12 mouse cellular contexts compared by ENCODE assay signal in the genomic region with DNA sequence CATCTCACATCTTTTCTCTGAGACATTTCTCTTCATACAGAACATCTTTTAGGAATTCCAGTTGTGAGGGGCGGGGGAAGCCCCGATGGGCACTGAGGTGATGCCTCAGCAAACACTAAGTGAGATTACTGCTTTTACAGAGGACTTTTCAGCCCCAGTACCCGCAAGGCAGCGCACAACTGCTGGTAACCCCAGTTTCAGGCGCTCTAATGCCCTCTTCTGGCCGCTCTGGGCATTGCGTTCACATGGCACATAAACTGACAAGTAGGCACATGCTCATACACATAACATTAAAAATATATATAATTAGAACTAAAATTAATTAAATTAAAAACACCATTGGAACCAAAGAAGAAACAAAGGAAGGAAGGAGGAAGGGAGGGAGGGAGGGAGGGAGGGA. TPM values are rescaled to one million over a fixed set of nuclear protein-coding genes. Genes with fewer than 3 reads are reported as not detected.
A peak's percentile ranks its signal among the peaks of the same experiment; 100 is the strongest.
DNase-seq lines count a peak whose midpoint lies in the region; ATAC-seq and TF ChIP-seq lines count a peak whose summit lies in the region.
"Had no signal": no experiment of that assay in that cellular context is flagged by ENCODE, and none has a peak within 500 bp of the region (broad histone marks: within the 10 kb centered on the region; RNA-seq: fewer than 3 reads in every experiment).

No protein-coding gene starts in this region.

- TF ChIP-seq EP300 in stomach, postnatal 0 days (optimal IDR thresholded peaks at IDR 0.05) = no peak

- H3K4me1 ChIP-seq in forebrain, embryonic 10.5 days = no peaks in the 10 kb centered on the region
- no peaks in the 10 kb centered on the region for H3K4me1 ChIP-seq in forebrain, embryonic 13.5 days
- H3K4me1 ChIP-seq in liver, adult 2 months (ENCODE audit: control insufficient read depth, insufficient read depth, low read length) = no peaks in the 10 kb centered on the region
- H3K4me1 ChIP-seq in liver, embryonic 11.5 days (replicated peaks; ENCODE audit: control insufficient read depth, insufficient read depth, low read length) = no peaks in the 10 kb centered on the region
- no peaks in the 10 kb centered on the region for H3K4me1 ChIP-seq in bone marrow, adult 2 months (ENCODE audit: control insufficient read depth, insufficient read depth, low read length)
- H3K4me1 ChIP-seq in stomach, postnatal 0 days (replicated peaks; ENCODE audit: control insufficient read depth, insufficient read depth) = no peaks in the 10 kb centered on the region
- H3K4me1 ChIP-seq: limb, embryonic 12.5 days; neural tube, embryonic 12.5 days had no signal

- H3K27ac ChIP-seq in forebrain, embryonic 10.5 days = no peak overlapping the region
- no peak overlapping the region for H3K27ac ChIP-seq in forebrain, embryonic 13.5 days
- H3K27ac ChIP-seq in liver, adult 2 months (replicated peaks; ENCODE audit: insufficient read depth, low read depth, low read length) = no peak overlapping the region
- no peak overlapping the region for H3K27ac ChIP-seq in liver, embryonic 11.5 days (ENCODE audit: low read depth, low read length)
- H3K27ac ChIP-seq in bone marrow, adult 2 months (ENCODE audit: control insufficient read depth, insufficient read depth, low read depth, low read length, poor library complexity) = no peak overlapping the region
- no peak overlapping the region for H3K27ac ChIP-seq in stomach, postnatal 0 days (replicated peaks)
- H3K27ac ChIP-seq: limb, embryonic 12.5 days; neural tube, embryonic 12.5 days had no signal

- DNase-seq in forebrain, embryonic 10.5 days (ENCODE audit: extremely low spot score, low spot score) = peak; percentile 39
- no peak for DNase-seq in liver, adult 2 months (ENCODE audit: extremely low read depth, low read depth, low spot score)
- DNase-seq in liver, embryonic 11.5 days (ENCODE audit: low spot score) = no peak
- peak; percentile 38 for DNase-seq in stomach, postnatal 0 days (ENCODE audit: low spot score)
- no peak for DNase-seq in cerebellum, adult 18-20 months
- no peak for DNase-seq in heart, postnatal 36 days

- H3K4me3 ChIP-seq in forebrain, embryonic 10.5 days = no peak overlapping the region
- H3K4me3 ChIP-seq in forebrain, embryonic 13.5 days = no peak overlapping the region
- H3K4me3 ChIP-seq in liver, adult 2 months (ENCODE audit: insufficient read depth, low read depth, low read length) = no peak overlapping the region
- H3K4me3 ChIP-seq in liver, embryonic 11.5 days (ENCODE audit: low read depth, low read length) = no peak overlapping the region
- H3K4me3 ChIP-seq in bone marrow, adult 2 months (replicated peaks; ENCODE audit: control insufficient read depth, low read depth, low read length) = no peak overlapping the region
- no peak overlapping the region for H3K4me3 ChIP-seq in stomach, postnatal 0 days (ENCODE audit: low read depth, low read length)
- H3K4me3 ChIP-seq: limb, embryonic 12.5 days; neural tube, embryonic 12.5 days had no signal

- TF ChIP-seq POLR2A in liver, adult 2 months (IDR thresholded peaks at IDR 0.05; ENCODE audit: extremely low read depth, insufficient read depth, low read length) = no peak
- TF ChIP-seq POLR2A in bone marrow, adult 2 months (IDR thresholded peaks at IDR 0.05; ENCODE audit: borderline replicate concordance, control insufficient read depth, low read depth, low read length) = no peak

- no peak overlapping the region for H3K9ac ChIP-seq in forebrain, embryonic 13.5 days
- no peak overlapping the region for H3K9ac ChIP-seq in liver, adult 2 months (ENCODE audit: low read depth, low read length)
- no peak overlapping the region for H3K9ac ChIP-seq in liver, embryonic 11.5 days (ENCODE audit: low read depth, low read length)
- H3K9ac ChIP-seq in stomach, postnatal 0 days (ENCODE audit: low read length) = no peak overlapping the region
- H3K9ac ChIP-seq: limb, embryonic 12.5 days; neural tube, embryonic 12.5 days had no signal

- intact Hi-C loops in heart, postnatal 36 days (cut with DNase I) = no loop called here

- H3K79me2 ChIP-seq in liver, adult 2 months (ENCODE audit: control insufficient read depth, insufficient read depth, low read length) = no peaks in the 10 kb centered on the region

- 54% methylated on average over 7 of the region's 7 CpGs for WGBS in forebrain, embryonic 10.5 days
- WGBS in forebrain, embryonic 13.5 days = 60% methylated on average over 7 of the region's 7 CpGs
- 61% methylated on average over 7 of the region's 7 CpGs for WGBS in liver, adult 2 months
- 52% methylated on average over 7 of the region's 7 CpGs for WGBS in liver, embryonic 11.5 days
- WGBS in bone marrow, adult 2 months = 68% methylated on average over 7 of the region's 7 CpGs
- WGBS in stomach, postnatal 0 days = 63% methylated on average over 7 of the region's 7 CpGs

- ATAC-seq in forebrain, embryonic 13.5 days = no peak
- ATAC-seq in liver, embryonic 11.5 days (replicated peaks; ENCODE audit: low FRiP score) = no peak
- ATAC-seq in stomach, postnatal 0 days (ENCODE audit: low FRiP score, low TSS enrichment) = no peak

- TF ChIP-seq CTCF in liver, adult 2 months (IDR thresholded peaks at IDR 0.05; ENCODE audit: low read depth, low read length) = peak; percentile 51
- peak; percentile 54 for TF ChIP-seq CTCF in bone marrow, adult 2 months (IDR thresholded peaks at IDR 0.05; ENCODE audit: control insufficient read depth, insufficient read depth, low read length)
- TF ChIP-seq CTCF in stomach, postnatal 0 days (IDR thresholded peaks at IDR 0.05; ENCODE audit: low read depth) = peak; percentile 60

- no peak overlapping the region for H3K4me2 ChIP-seq in forebrain, embryonic 13.5 days
- H3K4me2 ChIP-seq in liver, embryonic 11.5 days = no peak overlapping the region
- H3K4me2 ChIP-seq in stomach, postnatal 0 days (replicated peaks; ENCODE audit: low read depth) = no peak overlapping the region
- H3K4me2 ChIP-seq: limb, embryonic 12.5 days; neural tube, embryonic 12.5 days had no signal

- H3K9me3 ChIP-seq in forebrain, embryonic 10.5 days = 0 out of 2 replicates have a peak, but pooled peaks cover 2% of the 10 kb centered on the region
- H3K9me3 ChIP-seq in forebrain, embryonic 13.5 days (replicated peaks) = no peaks in the 10 kb centered on the region
- H3K9me3 ChIP-seq in liver, embryonic 11.5 days (ENCODE audit: control insufficient read depth, low read length) = no peaks in the 10 kb centered on the region
- H3K9me3 ChIP-seq in stomach, postnatal 0 days (ENCODE audit: control insufficient read depth, low read length) = no peaks in the 10 kb centered on the region
- H3K9me3 ChIP-seq: neural tube, embryonic 12.5 days had no signal

- no peaks in the 10 kb centered on the region for H3K36me3 ChIP-seq in forebrain, embryonic 10.5 days (replicated peaks)
- H3K36me3 ChIP-seq in forebrain, embryonic 13.5 days (ENCODE audit: poor library complexity, severe bottlenecking) = no peaks in the 10 kb centered on the region
- H3K36me3 ChIP-seq in liver, adult 2 months (ENCODE audit: control insufficient read depth, insufficient read depth, low read length) = no peaks in the 10 kb centered on the region
- no peaks in the 10 kb centered on the region for H3K36me3 ChIP-seq in liver, embryonic 11.5 days (ENCODE audit: control insufficient read depth, insufficient read depth, low read length)
- no peaks in the 10 kb centered on the region for H3K36me3 ChIP-seq in stomach, postnatal 0 days (ENCODE audit: control insufficient read depth, insufficient read depth, low read length)
- H3K36me3 ChIP-seq: limb, embryonic 12.5 days; neural tube, embryonic 12.5 days had no signal

- H3K27me3 ChIP-seq in forebrain, embryonic 10.5 days (ENCODE audit: poor library complexity, severe bottlenecking) = 0 out of 2 replicates have a peak, but pooled peaks cover 4% of the 10 kb centered on the region
- peaks cover 35% of the 10 kb centered on the region for H3K27me3 ChIP-seq in forebrain, embryonic 13.5 days
- no peaks in the 10 kb centered on the region for H3K27me3 ChIP-seq in liver, adult 2 months (ENCODE audit: control insufficient read depth, insufficient read depth, low read length)
- H3K27me3 ChIP-seq in liver, embryonic 11.5 days (replicated peaks; ENCODE audit: control insufficient read depth, insufficient read depth, low read length) = no peaks in the 10 kb centered on the region
- no peaks in the 10 kb centered on the region for H3K27me3 ChIP-seq in stomach, postnatal 0 days (ENCODE audit: control insufficient read depth, insufficient read depth, low read length)
- H3K27me3 ChIP-seq: limb, embryonic 12.5 days; neural tube, embryonic 12.5 days had no signal

RNA-seq across cellular contexts. Expression of a gene that starts 29.8 kb away (rescaled TPM):
- 2.4 and 3.4 TPM in 2 replicates for polyA plus RNA-seq in forebrain, embryonic 10.5 days (2016; fragmentation: Nextera tagmentation; extraction: Ambion mirVana)
- 1.6 and 3.2 TPM in 2 replicates for polyA plus RNA-seq in forebrain, embryonic 13.5 days (2015; fragmentation: Nextera tagmentation; extraction: Ambion mirVana)
- total RNA-seq in liver, adult 2 months (2014; rRNA removed) = not detected in 2 replicates
- polyA plus RNA-seq in liver, adult 2 months (2012; rRNA removed) = not detected in 2 replicates
- polyA plus RNA-seq in liver, embryonic 11.5 days (2014; fragmentation: Nextera tagmentation; extraction: Ambion mirVana) = not detected in 2 replicates
- not detected in 2 replicates for polyA plus RNA-seq in bone marrow, adult 2 months (2011; ENCODE audit: insufficient read depth, insufficient read length, low replicate concordance, missing spikeins)
- polyA plus RNA-seq in stomach, postnatal 0 days (2015; fragmentation: Nextera tagmentation; extraction: Ambion mirVana) = 0.04 TPM in 1 of 2 replicates, not detected in the other
- total RNA-seq in heart, postnatal 36 days (2021) = not detected
- total RNA-seq: common myeloid progenitor, adult 5-6 weeks; heart, adult 8-10 months had no signal
- polyA plus RNA-seq: limb, embryonic 12.5 days had no signal

Comparison
In these comparisons a context has a peak if more than half of its experiments do, and no peak if none do; other contexts are left out.
1. DNase-seq: peak in forebrain, embryonic 10.5 days (single experiment) and stomach, postnatal 0 days (single experiment); none in liver, adult 2 months (single experiment), liver, embryonic 11.5 days (single experiment), cerebellum, adult 18-20 months (0 of 2) and heart, postnatal 36 days (0 of 2).
2. Peak in every context shown above with its lines, with median percentiles within 50 percentile points of each other: CTCF ChIP-seq.